Mouse (Mus musculus): ENCODE measurements around the gene Tk1.
A peak's percentile ranks its signal among the peaks of the same experiment; 100 is the strongest.
"Not testable (repeated sequence)": the region's sequence is repeated elsewhere in the genome, so short reads cannot be mapped to it uniquely, and the experiment has no call there.

Gene Tk1

GRCm38 (mm10) chr11:117790703-117791440, 35.0 kb downstream of the Tk1 start:
- DNase-seq (ENCODE audit: low spot score), result no peak

- DNase-seq (ENCODE audit: low spot score), result peak; percentile 58
Observed at GRCm38 (mm10) chr11:117790286-117790685, 35.6 kb downstream of the Tk1 start.

GRCm38 (mm10) chr11:117788481-117788880, 37.4 kb downstream of the Tk1 start:
- not testable (repeated sequence) for DNase-seq (ENCODE audit: low spot score)

- DNase-seq (ENCODE audit: low spot score), result no peak
Observed at GRCm38 (mm10) chr11:117786294-117786693, 39.6 kb downstream of the Tk1 start.

- no peak for DNase-seq (ENCODE audit: low spot score)
Observed at GRCm38 (mm10) chr11:117783683-117784309, 42.1 kb downstream of the Tk1 start.

GRCm38 (mm10) chr11:117783089-117783488, 42.8 kb downstream of the Tk1 start:
- DNase-seq (ENCODE audit: low spot score), result no peak

GRCm38 (mm10) chr11:117782705-117783034, 43.2 kb downstream of the Tk1 start:
- DNase-seq (ENCODE audit: low spot score), result no peak

GRCm38 (mm10) chr11:117781993-117782704, 43.7 kb downstream of the Tk1 start, which contains the start of the genes Tmc8 and Tmc6:
Gene Tmc8 (plus strand): TSS chr11:117782076.
Gene Tmc6 (minus strand): TSS chr11:117782198.
- DNase-seq (ENCODE audit: low spot score), result no peak

- DNase-seq (ENCODE audit: low spot score), result no peak
Observed at GRCm38 (mm10) chr11:117781199-117781821, 44.6 kb downstream of the Tk1 start.

GRCm38 (mm10) chr11:117780582-117781111, 45.2 kb downstream of the Tk1 start:
- peak; percentile 47 for DNase-seq (ENCODE audit: low spot score)

- DNase-seq (ENCODE audit: low spot score), result no peak
Observed at GRCm38 (mm10) chr11:117780199-117780515, 45.7 kb downstream of the Tk1 start.

GRCm38 (mm10) chr11:117779434-117780198, 46.3 kb downstream of the Tk1 start:
- DNase-seq (ENCODE audit: low spot score), result no peak

GRCm38 (mm10) chr11:117778851-117779433, 47.0 kb downstream of the Tk1 start:
- DNase-seq (ENCODE audit: low spot score), result no peak

- DNase-seq (ENCODE audit: low spot score), result no peak
Observed at GRCm38 (mm10) chr11:117778031-117778430, 47.9 kb downstream of the Tk1 start.

- no peak for DNase-seq (ENCODE audit: low spot score)
Observed at GRCm38 (mm10) chr11:117777111-117777510, 48.8 kb downstream of the Tk1 start.

- DNase-seq (ENCODE audit: low spot score), result no peak
Observed at GRCm38 (mm10) chr11:117776085-117776792, 49.7 kb downstream of the Tk1 start.

- no peak for DNase-seq (ENCODE audit: low spot score)
Observed at GRCm38 (mm10) chr11:117775540-117775939, 50.4 kb downstream of the Tk1 start.

- no peak for DNase-seq (ENCODE audit: low spot score)
Observed at GRCm38 (mm10) chr11:117774925-117775324, 51.0 kb downstream of the Tk1 start.

GRCm38 (mm10) chr11:117772352-117772751, 53.5 kb downstream of the Tk1 start:
- DNase-seq (ENCODE audit: low spot score), result no peak

- DNase-seq (ENCODE audit: low spot score), result no peak
Observed at GRCm38 (mm10) chr11:117770407-117770806, 55.5 kb downstream of the Tk1 start.

- DNase-seq (ENCODE audit: low spot score), result no peak
Observed at GRCm38 (mm10) chr11:117769683-117770047, 56.2 kb downstream of the Tk1 start.
